Mouse (Mus musculus): ENCODE results near the gene Kiz.

Kiz gene

DNA sequence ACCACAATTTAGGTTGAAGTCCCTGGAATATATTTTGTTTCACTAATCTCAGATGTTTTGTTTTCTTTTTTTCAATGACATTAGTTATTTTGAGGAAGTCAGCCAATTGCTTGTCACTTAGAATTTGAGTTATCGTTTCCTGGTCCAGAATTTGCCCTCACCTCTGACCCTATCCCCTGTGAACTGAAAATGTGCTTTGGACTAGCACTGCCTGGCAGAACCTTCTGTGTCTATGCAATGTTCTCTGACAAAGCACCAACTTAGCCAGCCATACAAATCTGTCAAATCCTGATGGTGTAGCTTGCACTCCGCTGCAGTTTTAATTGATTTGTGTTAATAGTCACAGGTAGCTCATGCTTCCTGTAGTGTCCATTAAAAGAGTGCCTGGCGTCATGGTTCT lies 10.1 kb downstream of the Kiz start:
- DNase-seq (ENCODE audit: low spot score) = no peak

DNA sequence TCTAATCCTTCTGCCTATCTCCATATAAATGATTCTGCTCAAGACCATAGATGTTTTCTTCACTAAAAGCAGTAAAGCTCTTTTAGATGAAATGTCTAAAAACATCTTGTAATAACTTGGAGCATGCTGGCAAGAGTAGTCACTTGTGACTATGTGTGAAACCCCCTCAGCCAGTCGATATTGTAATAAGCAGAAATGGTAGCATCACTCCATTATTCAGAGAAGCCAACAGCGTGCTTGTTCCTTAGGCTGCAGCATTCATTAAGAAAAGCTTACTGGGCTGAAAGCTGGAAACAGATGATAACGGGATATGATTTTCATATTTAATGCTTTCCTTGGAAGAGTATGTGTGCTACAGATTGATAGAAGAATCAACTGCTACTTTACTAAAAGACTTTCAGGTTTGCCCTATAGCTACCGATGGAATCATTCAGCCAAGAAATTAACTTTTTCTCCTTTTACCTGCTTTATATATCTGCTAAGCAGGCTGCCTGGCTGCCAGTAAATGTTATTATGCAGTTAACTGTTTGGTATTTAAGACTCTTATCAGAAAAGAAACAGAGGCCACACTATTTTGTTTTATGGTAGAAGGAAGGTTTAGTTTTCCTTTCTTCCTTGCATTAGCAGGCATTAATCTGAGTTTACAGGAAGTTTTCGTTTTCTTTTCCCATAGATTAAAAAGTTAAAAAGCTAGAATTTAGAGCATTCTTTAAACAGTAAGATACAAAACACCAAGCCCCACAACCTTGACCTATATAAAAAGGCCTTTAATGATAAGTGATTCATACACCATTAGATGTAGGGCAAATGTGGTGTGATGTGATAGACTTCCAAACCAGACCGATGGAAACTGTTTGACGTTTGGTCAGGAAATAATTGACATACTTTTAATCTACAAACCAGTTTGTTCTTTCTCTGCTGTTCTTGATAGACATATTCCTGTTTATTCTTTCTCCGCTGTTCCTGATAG lies 15.9 kb downstream of the Kiz start:
- no peak for DNase-seq (ENCODE audit: low spot score)

DNA sequence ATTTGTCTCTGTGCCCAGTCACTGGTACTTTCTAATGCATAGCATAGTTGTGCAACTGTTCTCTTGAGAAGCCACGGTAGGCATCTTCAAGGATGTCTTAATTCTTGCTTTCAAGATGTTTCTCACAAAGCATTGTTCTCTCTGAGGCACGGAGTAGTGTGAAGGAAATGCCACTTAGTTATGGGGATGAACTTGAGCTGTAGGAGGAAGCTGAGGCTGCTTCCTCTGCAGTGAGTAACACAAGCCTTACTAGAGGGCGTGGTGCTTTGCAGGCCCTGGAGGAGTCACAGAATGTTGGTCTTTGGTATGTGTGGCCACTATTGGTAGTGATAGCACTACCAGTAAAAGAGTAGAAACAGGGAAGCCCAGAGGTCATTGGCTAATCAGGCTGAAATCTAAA lies 17.0 kb downstream of the Kiz start:
- no peak for DNase-seq (ENCODE audit: low spot score)

DNA sequence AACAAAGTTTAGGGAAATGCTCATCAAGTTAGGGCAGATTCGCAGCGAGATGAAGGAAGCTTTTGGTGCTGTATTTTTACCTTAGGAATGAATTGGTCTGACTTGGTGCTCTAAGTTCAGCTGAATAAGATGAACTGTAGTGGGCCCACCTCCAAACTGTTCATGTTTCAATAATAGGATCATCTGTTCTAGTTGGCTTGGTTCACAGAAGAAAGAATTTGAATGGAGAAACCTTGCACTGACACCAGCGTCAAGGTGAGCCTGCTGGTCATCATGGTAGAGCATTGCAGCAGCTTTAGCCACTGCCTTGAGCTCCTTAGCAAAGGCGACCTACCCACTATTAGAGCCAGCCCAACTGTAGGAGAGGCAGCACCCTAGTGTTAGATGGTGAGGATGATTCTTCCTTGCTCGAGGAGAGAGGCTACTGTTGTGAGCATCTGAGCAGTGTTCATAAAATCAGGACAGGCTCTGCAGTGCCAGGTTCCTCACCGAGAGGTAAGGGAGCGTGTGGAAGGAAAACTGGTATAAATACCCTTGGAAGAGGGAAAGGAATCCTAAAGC lies 18.3 kb downstream of the Kiz start:
- no peak for DNase-seq (ENCODE audit: low spot score)

DNA sequence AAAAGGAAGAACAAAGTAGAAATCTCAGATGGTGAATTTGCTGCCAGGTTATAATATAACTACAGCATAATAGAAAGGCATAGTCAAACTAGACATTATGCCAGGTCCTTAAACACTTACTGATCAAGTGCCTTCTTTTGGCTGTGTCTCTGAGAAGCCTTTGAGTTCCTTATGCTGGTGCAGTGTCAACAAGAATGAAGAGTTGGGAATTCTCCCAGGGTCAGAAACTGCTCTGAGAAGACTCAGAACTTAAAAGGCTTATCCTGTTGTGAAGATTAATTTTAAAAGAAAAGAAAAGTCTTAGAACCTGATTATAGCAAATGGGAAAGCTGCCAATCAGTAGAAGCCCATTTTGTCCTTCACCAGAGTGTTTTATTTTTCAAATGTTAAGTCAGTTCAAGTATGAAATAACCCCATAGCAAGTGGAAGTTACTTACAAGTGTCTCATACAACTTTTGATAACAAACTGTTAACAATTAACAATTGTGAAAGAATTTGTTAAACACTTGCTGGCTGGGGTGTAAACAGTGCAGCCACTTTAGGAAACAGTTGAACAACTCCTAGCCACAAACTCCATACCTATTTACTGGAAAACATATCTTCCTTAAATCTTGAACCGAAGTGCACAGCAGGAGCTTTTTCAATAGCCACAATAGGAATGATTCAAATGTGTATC lies 21.9 kb downstream of the Kiz start:
- DNase-seq (ENCODE audit: low spot score) = no peak

DNA sequence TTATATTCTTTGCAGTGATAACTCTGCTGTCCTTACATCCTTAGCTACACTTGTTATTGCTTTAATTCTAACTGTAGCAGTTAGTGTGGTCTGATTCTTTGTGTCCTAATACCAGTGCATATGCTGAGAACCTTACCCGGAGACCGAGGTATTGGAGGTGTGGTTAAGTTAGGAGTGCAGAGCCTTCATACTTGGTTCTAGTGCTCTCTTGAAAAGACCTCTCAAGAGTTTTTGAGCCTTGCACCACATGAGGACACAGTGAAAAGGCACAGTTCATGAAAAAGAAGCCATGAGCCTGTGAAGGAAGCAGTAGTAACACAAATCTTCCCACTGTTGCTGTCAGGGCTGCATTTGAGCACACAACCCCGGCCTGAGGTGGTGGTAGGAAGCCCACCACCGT lies 26.0 kb downstream of the Kiz start:
- DNase-seq (ENCODE audit: low spot score) = no peak

DNA sequence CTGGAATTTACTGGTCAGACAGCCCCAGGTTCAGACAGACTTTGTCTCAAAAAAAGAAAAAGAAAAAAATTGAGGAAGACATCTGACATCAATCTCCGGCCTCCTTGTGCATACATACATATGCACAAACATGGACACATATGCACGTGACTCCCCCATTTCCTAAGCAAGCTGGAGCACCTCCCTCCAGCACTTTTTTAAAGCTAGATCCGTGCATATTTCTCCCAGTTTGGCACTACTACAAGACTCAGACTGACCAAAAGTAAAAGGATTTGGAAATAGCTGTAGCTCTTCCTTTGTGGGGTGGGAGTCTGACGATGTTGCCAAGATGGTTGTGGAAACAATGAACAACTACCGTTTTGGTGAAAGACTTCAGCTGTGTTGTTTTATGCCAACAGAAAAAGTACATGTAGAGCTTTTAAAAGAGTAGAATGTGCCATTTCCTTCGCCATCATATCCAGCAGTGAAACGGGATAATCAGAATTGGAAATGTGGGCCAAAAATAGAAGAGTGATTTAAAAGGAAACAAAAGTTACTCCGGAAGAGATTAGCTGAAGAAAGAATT lies 28.7 kb downstream of the Kiz start:
- DNase-seq (ENCODE audit: low spot score) = no peak

DNA sequence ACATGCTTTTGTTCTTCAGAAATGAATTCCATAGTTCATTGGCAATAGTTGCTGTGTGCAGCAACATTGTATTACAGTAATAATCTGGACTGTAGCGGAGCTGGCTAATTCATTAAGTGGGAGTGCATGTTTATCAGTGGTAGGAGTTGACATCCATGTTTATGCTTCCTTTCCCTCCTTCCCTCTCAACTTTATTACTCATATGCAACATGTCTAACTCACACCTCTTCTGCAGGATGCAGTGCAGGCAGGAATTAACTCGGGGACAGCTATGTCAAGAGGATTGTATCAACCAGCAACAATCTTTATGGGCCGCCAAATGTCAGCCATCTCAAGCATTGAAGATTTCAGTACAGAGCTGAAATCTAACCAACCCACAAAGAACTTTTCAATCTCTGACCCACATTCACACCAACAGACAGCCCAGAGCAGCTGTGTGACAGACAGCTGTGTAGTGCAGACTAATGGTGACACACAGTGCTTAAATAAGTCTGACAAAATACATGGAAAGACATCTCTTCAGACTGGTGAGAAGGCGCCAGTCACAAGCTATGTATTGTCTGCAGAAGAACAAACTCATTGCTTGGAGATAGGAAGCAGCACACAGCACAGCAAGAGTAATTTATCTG lies 33.2 kb downstream of the Kiz start:
- DNase-seq (ENCODE audit: low spot score) = no peak

DNA sequence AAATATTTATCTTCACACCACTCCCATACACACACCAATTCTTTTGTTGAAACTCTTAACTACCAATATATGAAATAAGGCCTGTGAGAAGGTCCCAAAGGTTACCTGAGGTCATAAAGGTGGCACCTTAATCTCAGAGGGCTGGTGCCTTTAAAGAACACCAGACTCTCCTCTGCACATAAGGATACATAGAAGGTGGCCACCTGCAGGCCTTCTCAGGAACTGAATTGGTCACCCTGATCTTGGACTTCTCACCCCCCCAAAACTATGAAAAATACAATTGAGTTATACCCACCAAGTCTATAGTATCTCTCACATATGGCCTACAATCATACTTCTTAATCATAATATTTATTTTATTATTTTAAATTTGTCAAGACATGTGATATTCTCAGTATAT lies 43.3 kb downstream of the Kiz start:
- no peak for DNase-seq (ENCODE audit: low spot score)

DNA sequence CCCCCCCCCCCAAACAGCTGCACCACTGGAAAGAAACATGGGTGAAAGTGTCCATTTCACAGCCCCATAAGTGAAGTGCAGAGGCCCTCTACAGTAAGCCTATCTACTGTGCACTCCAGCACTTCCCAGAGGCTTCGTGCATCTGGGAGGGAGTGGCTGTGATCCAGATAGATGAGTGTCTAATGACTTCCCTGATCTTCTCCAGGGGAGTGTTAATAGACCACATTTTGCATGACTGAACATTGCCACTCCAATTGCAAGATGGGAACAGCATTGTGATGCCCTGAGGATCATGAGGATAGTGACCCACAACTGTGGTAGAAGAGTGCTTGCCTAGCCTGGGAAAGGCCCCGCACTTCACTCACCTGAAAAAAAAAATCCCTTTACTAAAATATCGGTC lies 60.4 kb downstream of the Kiz start:
- no peak for DNase-seq (ENCODE audit: low spot score)

DNA sequence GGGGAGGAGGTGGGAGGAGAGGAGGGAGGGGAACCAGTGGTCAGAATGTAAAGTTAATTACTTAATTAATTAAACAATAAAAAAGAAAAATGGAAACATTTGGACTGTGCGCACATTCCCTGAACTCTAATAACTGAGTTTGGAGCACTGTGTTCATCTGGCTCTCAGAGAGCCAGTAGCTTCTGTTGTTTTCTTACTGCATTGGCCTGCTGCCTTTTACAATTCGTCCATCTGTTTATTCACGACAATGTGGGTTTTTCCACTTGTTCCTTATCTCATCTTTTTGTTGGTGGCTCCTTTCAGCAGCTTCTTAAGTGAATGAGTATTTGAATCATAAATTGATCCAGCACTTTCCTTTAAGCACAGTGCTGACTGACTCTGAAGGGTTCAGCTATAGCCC lies 62.1 kb downstream of the Kiz start:
- DNase-seq (ENCODE audit: low spot score) = no peak

DNA sequence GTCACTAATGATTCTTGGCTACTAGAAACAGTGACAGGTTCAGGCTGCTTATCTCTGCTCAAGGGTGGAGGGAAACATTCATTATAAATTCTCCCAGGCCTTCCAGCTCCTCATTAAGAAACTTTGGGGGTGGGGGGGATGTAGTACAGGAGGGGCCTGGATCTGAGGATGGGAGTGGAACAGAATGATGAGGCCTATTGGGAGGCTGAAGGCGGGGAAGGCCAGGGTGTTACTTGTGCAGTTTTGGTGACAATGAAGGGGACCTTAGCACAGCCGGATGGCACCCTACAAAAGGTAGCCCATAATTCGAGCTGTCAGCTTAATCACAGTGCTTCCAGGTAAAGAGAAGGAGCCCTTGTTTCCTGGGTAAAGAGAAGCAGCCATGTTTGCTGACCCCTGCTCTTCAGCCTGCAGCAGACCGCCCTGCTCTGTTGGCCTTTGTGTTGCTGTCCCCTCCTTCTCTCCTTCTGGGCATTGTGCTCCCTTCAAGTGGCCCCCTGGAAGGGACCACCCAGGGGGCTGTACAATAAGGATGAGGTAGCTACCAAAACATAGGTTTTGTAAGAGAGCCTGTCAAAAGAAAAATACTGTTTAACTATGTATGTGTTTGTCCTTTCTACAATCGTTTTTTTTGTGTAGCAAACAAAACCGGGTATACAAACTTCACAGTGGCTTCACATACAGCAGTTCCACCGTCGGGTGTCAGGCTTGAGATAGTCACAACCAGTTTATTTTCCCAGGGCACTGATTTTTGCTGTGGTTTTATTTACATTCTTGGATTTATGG lies 64.9 kb downstream of the Kiz start:
- no peak for DNase-seq (ENCODE audit: low spot score)

DNA sequence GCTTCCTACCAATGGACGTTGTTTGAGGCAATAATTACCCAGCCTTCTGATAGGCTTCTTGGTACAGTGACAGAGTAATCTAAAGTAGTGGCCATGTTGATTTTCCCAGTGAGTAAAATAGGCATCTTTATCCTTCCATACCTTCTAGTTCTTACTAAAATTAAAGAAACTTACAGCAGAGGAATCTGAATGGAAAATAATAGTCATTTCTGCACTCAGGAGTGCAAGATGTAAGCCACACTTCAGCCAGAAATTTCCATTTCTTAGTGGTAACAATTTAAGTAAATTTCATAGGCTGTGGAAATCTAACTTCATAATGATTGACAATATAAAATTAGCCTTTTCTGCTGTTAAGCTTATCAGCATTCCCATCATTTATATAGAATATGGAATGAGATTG lies 69.6 kb downstream of the Kiz start:
- DNase-seq (ENCODE audit: low spot score) = no peak

DNA sequence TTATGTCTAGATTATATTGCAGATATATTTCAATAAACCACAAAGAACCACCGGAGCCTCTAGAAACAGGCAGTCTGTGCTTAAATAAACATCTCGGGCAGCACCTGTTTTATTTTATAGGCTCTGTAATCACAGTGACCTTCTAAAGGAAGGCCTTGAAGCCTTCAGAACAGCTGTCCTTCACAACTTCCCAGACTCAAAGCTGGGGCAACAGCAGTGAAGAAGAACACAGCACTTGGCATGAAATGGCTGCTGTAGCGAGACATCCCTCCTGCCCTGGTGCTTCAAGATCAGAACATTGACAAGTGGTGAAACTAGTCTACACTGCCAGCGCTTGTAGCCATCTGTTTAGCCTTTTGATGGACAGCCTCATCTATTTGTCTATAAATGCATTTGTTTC lies 70.2 kb downstream of the Kiz start:
- peak; percentile 13 for DNase-seq (ENCODE audit: low spot score)

DNA sequence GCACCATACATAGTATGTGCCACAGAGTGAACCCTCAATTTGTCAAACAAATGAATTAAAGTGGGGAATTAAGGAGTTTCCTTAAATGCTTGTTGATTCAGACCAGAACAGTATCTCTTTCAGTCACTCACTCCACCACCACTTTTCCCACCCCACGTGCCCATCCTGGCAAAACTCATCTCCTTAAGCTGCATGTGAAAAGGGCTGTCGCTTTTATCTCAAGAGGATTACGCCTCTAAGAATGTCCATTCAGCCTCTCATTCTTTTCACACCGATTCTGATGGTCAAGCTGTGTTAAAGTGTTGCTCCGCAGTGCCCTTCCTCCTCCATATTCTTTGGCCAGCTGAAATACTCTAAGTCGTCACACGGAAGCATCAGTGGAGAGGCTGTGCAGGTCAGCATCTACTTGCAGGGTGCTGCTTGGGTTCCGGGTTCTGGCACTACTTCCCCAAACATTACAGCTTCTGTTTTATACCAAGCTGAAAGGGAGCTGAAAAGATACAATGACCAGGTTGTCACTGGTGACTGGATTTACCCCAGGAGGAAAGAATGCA lies 92.6 kb downstream of the Kiz start:
- no peak for DNase-seq (ENCODE audit: low spot score)

DNA sequence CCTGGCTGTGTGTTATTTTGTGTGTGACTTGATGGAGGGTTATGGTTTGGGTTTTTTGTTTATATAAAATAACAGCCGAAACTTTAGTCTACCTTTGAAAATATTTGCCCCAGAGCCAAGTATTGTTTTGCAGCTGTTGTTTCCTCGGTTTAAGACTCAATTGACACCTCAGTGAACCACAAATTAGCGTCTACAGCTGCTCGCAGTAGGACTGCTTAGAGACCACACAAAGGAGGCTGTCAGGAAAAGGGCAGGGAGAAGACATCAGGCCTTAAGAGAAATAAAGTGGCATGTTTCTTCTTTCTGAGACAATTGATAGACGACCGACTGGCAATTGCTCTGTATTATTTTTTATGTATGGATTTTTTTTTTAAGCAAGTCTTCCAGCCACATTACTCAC lies 100.7 kb downstream of the Kiz start:
- no peak for DNase-seq (ENCODE audit: low spot score)

DNA sequence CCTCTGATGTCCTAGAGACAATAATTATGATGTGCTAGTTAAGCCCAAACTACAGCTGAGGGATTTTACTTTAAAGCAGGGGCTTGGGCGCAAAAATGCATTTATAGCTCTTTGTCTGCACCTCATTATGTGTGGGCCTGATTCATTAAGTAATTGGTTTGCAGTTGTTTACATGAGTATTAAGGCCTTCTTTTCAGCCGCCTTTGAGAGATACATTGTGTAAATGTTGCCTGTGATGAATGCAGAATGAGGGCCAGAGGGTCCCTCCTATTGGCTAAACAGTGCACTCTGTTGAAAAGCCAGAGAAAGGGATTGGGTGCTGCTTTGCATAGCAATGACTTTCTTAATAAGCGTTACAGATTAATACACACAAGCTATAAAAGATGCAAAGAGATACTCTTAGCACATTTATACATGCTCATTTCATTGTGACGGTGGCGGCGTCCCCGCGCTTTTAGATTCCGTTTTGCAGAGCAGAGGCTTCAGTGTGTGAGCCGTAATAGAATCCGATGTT lies 102.8 kb downstream of the Kiz start:
- DNase-seq (ENCODE audit: low spot score) = no peak

DNA sequence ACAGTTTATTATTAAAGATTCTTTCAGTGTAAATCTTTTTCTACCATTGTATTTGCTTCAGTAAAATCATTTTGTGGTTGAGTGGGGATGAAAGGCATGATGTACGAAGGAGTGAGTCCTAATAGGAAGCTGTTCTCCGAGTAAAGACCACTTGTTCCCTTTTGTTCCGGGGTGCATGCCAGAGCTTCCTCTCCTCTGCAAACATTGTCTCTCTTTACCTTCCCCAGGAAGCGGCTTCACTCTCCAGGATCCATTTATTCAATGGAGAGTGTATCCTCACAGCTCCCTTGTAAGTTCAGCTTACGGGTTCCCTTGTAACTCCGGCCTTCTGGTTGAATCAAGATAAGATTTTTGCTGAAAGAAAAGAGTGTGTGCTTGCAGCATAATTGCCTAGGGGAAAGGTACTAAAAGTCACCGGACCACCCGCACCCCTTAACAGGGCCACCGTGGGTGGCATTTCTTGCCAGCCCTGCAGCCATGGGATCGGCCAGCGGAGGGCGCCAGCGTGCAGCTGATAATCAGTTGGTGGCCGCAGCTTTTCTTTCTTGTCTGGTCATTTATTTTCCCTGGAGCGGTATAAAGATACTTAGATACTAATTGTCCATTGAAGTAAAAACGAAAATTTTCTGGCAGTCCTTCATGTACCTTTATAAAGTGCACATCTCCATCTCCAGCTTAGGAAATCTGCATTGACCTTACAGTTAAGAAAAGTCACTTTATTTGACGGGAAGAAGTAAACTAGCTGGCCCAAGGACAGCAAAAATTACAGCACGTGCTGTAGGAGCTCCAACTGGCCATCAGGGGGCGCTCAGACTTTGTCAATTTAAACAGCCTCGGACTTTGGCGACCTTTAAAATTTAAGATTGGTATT lies 103.5 kb downstream of the Kiz start:
- DNase-seq (ENCODE audit: low spot score) = peak; percentile 37

DNA sequence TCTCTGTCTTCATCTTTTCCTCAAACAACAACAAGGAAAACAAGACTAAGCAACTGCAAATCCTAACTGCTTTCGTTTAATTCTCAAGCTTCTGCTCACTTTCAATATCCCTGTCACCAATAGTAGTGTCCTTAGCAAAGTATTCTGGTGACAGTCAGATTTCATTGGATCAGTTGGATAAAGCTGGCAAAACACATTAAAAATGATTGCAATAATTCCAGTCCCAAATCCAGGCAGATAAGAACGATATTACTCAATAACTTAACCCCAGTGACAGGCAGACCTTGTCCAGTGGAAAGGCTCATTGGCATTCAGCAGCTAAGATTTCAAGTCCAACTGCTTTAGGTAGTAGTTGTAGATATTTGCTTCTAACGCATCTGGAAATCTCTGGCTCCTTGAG lies 119.4 kb downstream of the Kiz start:
- no peak for DNase-seq (ENCODE audit: low spot score)

DNA sequence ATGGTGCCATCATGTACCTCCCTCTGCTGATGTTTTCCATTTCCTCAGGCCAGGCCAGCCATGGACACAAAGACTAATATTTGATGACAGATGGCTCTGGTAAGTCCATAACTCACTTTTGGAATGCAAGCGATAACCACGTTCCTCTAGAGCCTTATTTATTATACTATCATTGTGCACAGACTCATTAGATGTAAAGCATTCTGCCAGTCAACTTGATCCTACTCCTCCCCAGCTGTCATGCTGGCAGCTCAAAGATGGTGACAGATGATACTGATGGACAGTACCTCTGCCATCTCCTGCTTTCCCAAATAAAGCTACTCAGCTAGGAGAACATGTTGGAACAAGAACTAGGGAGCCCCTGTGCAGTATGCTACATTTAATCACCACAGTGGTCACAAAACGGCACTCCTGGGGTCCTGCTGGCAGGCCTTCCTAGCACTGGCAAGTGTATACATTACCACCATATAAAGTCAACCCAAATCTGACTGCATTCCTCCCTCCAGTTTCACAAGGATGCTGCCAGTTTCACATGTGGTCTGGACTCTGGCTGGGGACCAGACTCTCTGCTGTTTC lies 119.9 kb downstream of the Kiz start:
- DNase-seq (ENCODE audit: low spot score) = no peak

Data from ovary, adult 18-20 months (tissue).